Mouse (Mus musculus): Measurements from ENCODE around the gene Uba7. TPM values are rescaled to one million over a fixed set of nuclear protein-coding genes. Genes with fewer than 3 reads are reported as not detected.
"Not testable (repeated sequence)": the region's sequence is repeated elsewhere in the genome, so short reads cannot be mapped to it uniquely, and the experiment has no call there.

The Uba7 gene
- total RNA-seq, 2 experiments from 2014 or later: 262 to 400 TPM

- ATAC-seq (replicated peaks; ENCODE audit: low FRiP score, poor library complexity, severe bottlenecking): peak; percentile 74
Measured at GRCm38 (mm10) chr9:107985131-107986119, 10.1 kb downstream of the Uba7 start, which contains the start of gene Inka1. TSS of gene Inka1 (minus strand) at chr9:107985879.

- peak; percentile 39 for ATAC-seq (replicated peaks; ENCODE audit: low FRiP score, poor library complexity, severe bottlenecking)
Measured at GRCm38 (mm10) chr9:107986376-107986775, 11.1 kb downstream of the Uba7 start.

- no peak for ATAC-seq (replicated peaks; ENCODE audit: low FRiP score, poor library complexity, severe bottlenecking)
Measured at GRCm38 (mm10) chr9:107987950-107988349, 12.6 kb downstream of the Uba7 start.

- no peak for ATAC-seq (replicated peaks; ENCODE audit: low FRiP score, poor library complexity, severe bottlenecking)
Measured at GRCm38 (mm10) chr9:107992197-107992596, 16.9 kb downstream of the Uba7 start, which contains the start of gene Cdhr4. TSS of gene Cdhr4 (plus strand) at chr9:107992497.

GRCm38 (mm10) chr9:107993013-107993412 is 17.7 kb downstream of the Uba7 start:
- ATAC-seq (replicated peaks; ENCODE audit: low FRiP score, poor library complexity, severe bottlenecking): no peak

GRCm38 (mm10) chr9:107994464-107994863 is 19.2 kb downstream of the Uba7 start:
- ATAC-seq (replicated peaks; ENCODE audit: low FRiP score, poor library complexity, severe bottlenecking): no peak

- no peak for ATAC-seq (replicated peaks; ENCODE audit: low FRiP score, poor library complexity, severe bottlenecking)
Measured at GRCm38 (mm10) chr9:107995513-107995912, 20.2 kb downstream of the Uba7 start.

- no peak for ATAC-seq (replicated peaks; ENCODE audit: low FRiP score, poor library complexity, severe bottlenecking)
Measured at GRCm38 (mm10) chr9:107996049-107996448, 20.7 kb downstream of the Uba7 start, which contains the start of gene Gm20662. TSS of gene Gm20662 (plus strand) at chr9:107996349.

- ATAC-seq (replicated peaks; ENCODE audit: low FRiP score, poor library complexity, severe bottlenecking): peak; percentile 97
Measured at GRCm38 (mm10) chr9:108001922-108002770, 26.8 kb downstream of the Uba7 start, which contains the start of gene Ip6k1. TSS of gene Ip6k1 (plus strand) at chr9:108002501.

GRCm38 (mm10) chr9:108002778-108003530 is 27.6 kb downstream of the Uba7 start:
- peak; percentile 18; the same call in 1 of the 2 replicates for ATAC-seq (replicated peaks; ENCODE audit: low FRiP score, poor library complexity, severe bottlenecking)

- peak; percentile 21 for ATAC-seq (replicated peaks; ENCODE audit: low FRiP score, poor library complexity, severe bottlenecking)
Measured at GRCm38 (mm10) chr9:108003531-108003890, 28.2 kb downstream of the Uba7 start.

GRCm38 (mm10) chr9:108008041-108008440 is 32.7 kb downstream of the Uba7 start:
- no peak for ATAC-seq (replicated peaks; ENCODE audit: low FRiP score, poor library complexity, severe bottlenecking)

- no peak for ATAC-seq (replicated peaks; ENCODE audit: low FRiP score, poor library complexity, severe bottlenecking)
Measured at GRCm38 (mm10) chr9:108010385-108010784, 35.1 kb downstream of the Uba7 start.

GRCm38 (mm10) chr9:108013577-108013976 is 38.3 kb downstream of the Uba7 start:
- ATAC-seq (replicated peaks; ENCODE audit: low FRiP score, poor library complexity, severe bottlenecking): not testable (repeated sequence)

- ATAC-seq (replicated peaks; ENCODE audit: low FRiP score, poor library complexity, severe bottlenecking): no peak
Measured at GRCm38 (mm10) chr9:108017127-108017526, 41.8 kb downstream of the Uba7 start.

- ATAC-seq (replicated peaks; ENCODE audit: low FRiP score, poor library complexity, severe bottlenecking): no peak
Measured at GRCm38 (mm10) chr9:108020741-108021140, 45.4 kb downstream of the Uba7 start.

GRCm38 (mm10) chr9:108023216-108023615 is 47.9 kb downstream of the Uba7 start:
- no peak for ATAC-seq (replicated peaks; ENCODE audit: low FRiP score, poor library complexity, severe bottlenecking)

GRCm38 (mm10) chr9:108026584-108026983 is 51.3 kb downstream of the Uba7 start:
- no peak for ATAC-seq (replicated peaks; ENCODE audit: low FRiP score, poor library complexity, severe bottlenecking)

- no peak for ATAC-seq (replicated peaks; ENCODE audit: low FRiP score, poor library complexity, severe bottlenecking)
Measured at GRCm38 (mm10) chr9:108027867-108028266, 52.6 kb downstream of the Uba7 start.

Data from erythroid progenitor cell, adult 5-6 weeks (primary cell).